Mouse (Mus musculus) forebrain, postnatal 0 days (tissue): ENCODE results near the gene Slc25a39. TPM values are rescaled to one million over a fixed set of nuclear protein-coding genes. Genes with fewer than 3 reads are reported as not detected.

ENCODE experiments used
- ATAC-seq: fragments of 200-750 bp; cut with Nextera tagmentation; 2 replicates; pipeline ENCODE4 v1.8.0; 2017; ENCODE audit warnings: mild to moderate bottlenecking, moderate library complexity
- DNase-seq: peaks from one replicate; pipeline ENCODE4 v3.0.0-alpha.2; 2015
- H3K27ac ChIP-seq: fragments of 300-500 bp; sonication (generic); 2 replicates; pipeline ENCODE4 v1.5.1; 2014; ENCODE audit warnings: low read depth, mild to moderate bottlenecking, antibody characterized with exemption, low read length, moderate library complexity, mixed read lengths
- H3K27me3 ChIP-seq: fragments of 300-500 bp; sonication (generic); 2 replicates; pipeline ENCODE4 v1.6.1; 2014; ENCODE audit warnings: mild to moderate bottlenecking, low read length, mixed read lengths; ENCODE audit not compliant: insufficient read depth
- H3K36me3 ChIP-seq: fragments of 300-500 bp; sonication (generic); 2 replicates; pipeline ENCODE4 v1.6.1; 2014; ENCODE audit warnings: mild to moderate bottlenecking, moderate library complexity; ENCODE audit not compliant: insufficient read depth
- H3K4me1 ChIP-seq: fragments of 300-500 bp; sonication (generic); 2 replicates; pipeline ENCODE4 v1.6.1; 2014; ENCODE audit warnings: antibody characterized with exemption; ENCODE audit not compliant: insufficient read depth
- H3K4me2 ChIP-seq: fragments of 300-500 bp; sonication (generic); 2 replicates; pipeline ENCODE4 v1.6.1; 2014; ENCODE audit warnings: low read depth, mild to moderate bottlenecking, moderate library complexity
- H3K4me3 ChIP-seq: fragments of 300-500 bp; sonication (generic); 2 replicates; pipeline ENCODE4 v1.5.1; 2014; ENCODE audit warnings: low read depth, low read length, mixed read lengths
- H3K9ac ChIP-seq: fragments of 300-500 bp; sonication (generic); 2 replicates; pipeline ENCODE4 v1.6.1; 2014; ENCODE audit warnings: mild to moderate bottlenecking
- H3K9me3 ChIP-seq: fragments of 300-500 bp; sonication (generic); 2 replicates; pipeline ENCODE4 v1.6.1; 2016; ENCODE audit warnings: low read length
- CTCF ChIP-seq: sonication (generic); IDR thresholded peaks from 2 replicates; pipeline ENCODE4 v1.5.1; 2016; ENCODE audit warnings: antibody characterized with exemption, control low read depth, low read depth
- WGBS: fragments of 180-500 bp; shearing (Covaris S2); extraction: QIAGEN DNeasy Blood & Tissue Kit; methylation state at CpG from one replicate; pipeline ENCODE4 v1.1.7; 2014; 5-methylcytosine and 5-hydroxymethylcytosine counted together
- microRNA-seq, 2 experiments: library from miRNA; unstranded; fragments of <30 nt; microRNA quantifications; one replicate each; pipeline ENCODE4; 2016
- polyA plus RNA-seq: library from polyadenylated mRNA; unstranded; fragments of >200 nt; fragmentation: Nextera tagmentation; extraction: Ambion mirVana; gene quantifications from 2 replicates; pipeline ENCODE4 v1.2.1, GENCODE M21; 2015
- total RNA-seq: library from RNA; depleted of rRNA; stranded (reverse); fragments of >200 nt; gene quantifications from 2 replicates; pipeline ENCODE4 v1.2.3, GENCODE M21; 2014; rRNA removed

The Slc25a39 gene
- total and polyA plus RNA-seq, 2 experiments from 2014 or later, result 114 to 129 TPM

DNA sequence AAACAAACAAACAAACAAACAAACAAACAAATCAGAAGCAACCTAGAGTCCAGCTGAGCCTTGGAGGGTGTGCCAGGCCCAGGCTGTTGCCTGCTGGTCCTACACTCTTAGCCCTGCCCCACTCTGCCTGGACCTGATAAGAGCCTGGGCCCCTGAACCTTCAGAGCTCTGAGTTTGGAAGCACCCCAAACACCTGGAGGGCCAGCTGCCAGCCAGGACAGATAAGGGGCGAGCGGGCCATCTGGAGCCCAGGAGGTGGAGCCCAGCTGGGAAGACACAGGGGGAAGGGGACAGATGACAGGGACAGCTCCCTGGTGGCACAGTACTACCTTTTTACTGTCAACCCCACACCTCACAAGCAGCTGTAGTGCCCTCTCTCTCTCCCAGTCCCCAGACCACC lies 44.1 kb downstream of the Slc25a39 start:
- no peak for TF ChIP-seq CTCF

DNA sequence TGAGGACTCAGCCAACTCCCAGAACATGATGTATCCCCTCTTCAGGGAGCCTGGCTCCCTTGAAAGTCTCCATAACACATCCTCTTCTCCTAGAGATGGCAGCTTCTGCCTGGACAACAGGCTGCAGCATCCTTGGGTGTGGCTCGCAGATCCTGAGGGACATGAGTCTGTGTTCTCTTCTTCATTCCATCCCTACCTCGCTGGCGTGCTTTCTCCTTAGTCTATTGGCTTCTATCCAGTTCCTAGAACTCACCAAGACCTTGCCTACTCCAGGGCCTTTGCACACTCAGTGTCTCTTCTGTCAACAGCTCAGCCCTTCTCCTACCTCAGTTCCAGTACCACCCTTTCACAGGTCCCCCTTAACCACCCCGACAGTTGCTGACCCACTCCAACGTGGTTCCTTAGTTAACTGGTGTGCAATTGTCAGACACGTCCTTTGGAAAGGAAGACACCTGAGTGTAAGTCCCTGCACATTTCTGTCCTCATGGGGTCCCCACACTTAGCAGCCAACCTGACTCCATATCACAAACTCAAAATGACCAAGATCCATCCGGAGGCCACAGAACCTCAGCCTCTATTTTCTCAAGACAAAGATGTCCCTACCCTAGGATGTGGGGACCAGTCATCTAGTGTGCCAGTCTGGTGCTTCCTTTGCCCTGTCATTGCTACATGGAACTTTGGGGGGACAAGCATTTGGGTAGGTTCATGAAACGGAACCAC lies 45.8 kb downstream of the Slc25a39 start:
- no peaks in the 10 kb centered on the region for H3K36me3 ChIP-seq
- no peak overlapping the region for H3K4me3 ChIP-seq
- H3K27ac ChIP-seq, result no peak overlapping the region
- no peaks in the 10 kb centered on the region for H3K27me3 ChIP-seq
- DNase-seq, result no peak
- no peak for ATAC-seq
- H3K9me3 ChIP-seq, result no peaks in the 10 kb centered on the region
- H3K4me1 ChIP-seq, result no peaks in the 10 kb centered on the region
- no peak overlapping the region for H3K9ac ChIP-seq
- 89% methylated on average over 8 of the region's 8 CpGs for WGBS
- no peak for TF ChIP-seq CTCF
- H3K4me2 ChIP-seq, result no peak overlapping the region

More for the DNA sequence above, 44.1 kb downstream of the Slc25a39 start:
- WGBS, result 66% methylated on average over 2 of the region's 2 CpGs
- H3K4me2 ChIP-seq, result no peak overlapping the region
- H3K36me3 ChIP-seq, result no peaks in the 10 kb centered on the region
- H3K9ac ChIP-seq, result no peak overlapping the region
- no peak for ATAC-seq
- no peak overlapping the region for H3K4me3 ChIP-seq
- DNase-seq, result no peak
- no peak overlapping the region for H3K27ac ChIP-seq
- no peaks in the 10 kb centered on the region for H3K9me3 ChIP-seq
- no peaks in the 10 kb centered on the region for H3K27me3 ChIP-seq
- no peaks in the 10 kb centered on the region for H3K4me1 ChIP-seq

DNA sequence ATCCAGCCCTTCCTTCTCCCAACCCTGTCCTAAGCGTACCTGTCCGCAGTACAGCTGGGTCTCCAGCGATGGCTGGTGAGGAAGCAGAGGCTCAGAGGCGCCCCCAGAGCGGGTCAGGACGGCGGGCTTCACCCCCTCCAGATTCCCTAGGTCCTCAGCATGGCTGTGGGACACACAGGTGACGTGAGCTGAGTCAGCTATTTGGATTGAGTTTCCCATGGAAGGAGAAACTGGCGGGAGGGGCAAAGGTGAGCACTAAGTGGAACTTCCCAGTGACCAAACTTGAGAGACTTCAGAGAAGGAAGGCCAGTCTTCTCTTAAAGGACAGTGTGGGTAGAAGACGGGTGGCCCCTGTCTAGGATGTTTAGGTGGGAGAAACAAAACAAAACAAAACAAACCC lies 49.4 kb downstream of the Slc25a39 start:
- no peaks in the 10 kb centered on the region for H3K9me3 ChIP-seq
- H3K4me1 ChIP-seq, result no peaks in the 10 kb centered on the region
- WGBS, result 74% methylated on average over 10 of the region's 10 CpGs
- no peak overlapping the region for H3K4me2 ChIP-seq
- H3K36me3 ChIP-seq, result no peaks in the 10 kb centered on the region
- no peak for TF ChIP-seq CTCF
- no peak overlapping the region for H3K9ac ChIP-seq
- DNase-seq (no peak), ATAC-seq (no peak)
- no peak overlapping the region for H3K4me3 ChIP-seq
- H3K27ac ChIP-seq, result no peak overlapping the region
- 0 out of 2 replicates have a peak, but pooled peaks cover 1% of the 10 kb centered on the region for H3K27me3 ChIP-seq

DNA sequence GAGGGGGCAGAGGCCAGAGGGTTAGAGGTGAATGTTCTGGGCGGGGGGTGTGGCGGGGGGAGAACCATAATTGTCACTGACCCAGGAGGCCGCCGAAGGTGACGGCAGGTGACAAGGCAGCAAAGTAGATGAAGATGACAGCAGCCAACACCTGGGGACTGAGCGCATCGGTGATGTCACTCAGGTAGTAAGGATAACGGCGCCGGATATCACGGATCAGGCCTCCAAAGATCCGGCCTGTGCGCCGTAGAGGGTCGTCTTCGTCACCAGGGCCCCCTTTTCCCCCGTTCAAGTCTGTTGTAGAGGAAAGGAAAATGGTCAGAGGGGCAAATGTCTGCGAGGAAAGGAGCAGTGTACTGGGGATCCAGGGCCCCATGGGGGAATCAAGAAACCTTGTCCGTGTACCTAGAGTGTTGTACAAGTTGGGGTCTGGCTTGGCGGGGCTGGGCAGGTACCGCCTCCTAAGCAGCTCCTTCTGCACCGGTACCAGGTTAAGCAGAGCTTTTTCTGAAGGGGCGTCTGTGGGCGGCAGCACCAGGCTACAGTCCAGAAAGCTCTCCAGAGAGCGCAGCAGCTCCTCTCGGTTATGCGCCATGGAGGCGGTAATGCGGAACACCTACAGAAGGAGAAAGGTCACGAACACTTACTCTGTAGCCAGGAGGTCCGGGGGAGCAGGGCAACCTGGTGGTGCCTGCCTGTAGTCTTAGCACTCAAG lies 51.0 kb downstream of the Slc25a39 start:
- Histone ChIP-seq H3K9ac (no peak overlapping the region), H3K9me3 (no peaks in the 10 kb centered on the region), H3K27me3 (0 out of 2 replicates have a peak, but pooled peaks cover 4% of the 10 kb centered on the region), H3K4me1 (no peaks in the 10 kb centered on the region), H3K4me2 (no peak overlapping the region), H3K4me3 (no peak overlapping the region), H3K36me3 (no peaks in the 10 kb centered on the region), H3K27ac (no peak overlapping the region)
- ATAC-seq (no peak), DNase-seq (no peak)
- WGBS, result 79% methylated on average over 31 of the region's 31 CpGs
- no peak for TF ChIP-seq CTCF

DNA sequence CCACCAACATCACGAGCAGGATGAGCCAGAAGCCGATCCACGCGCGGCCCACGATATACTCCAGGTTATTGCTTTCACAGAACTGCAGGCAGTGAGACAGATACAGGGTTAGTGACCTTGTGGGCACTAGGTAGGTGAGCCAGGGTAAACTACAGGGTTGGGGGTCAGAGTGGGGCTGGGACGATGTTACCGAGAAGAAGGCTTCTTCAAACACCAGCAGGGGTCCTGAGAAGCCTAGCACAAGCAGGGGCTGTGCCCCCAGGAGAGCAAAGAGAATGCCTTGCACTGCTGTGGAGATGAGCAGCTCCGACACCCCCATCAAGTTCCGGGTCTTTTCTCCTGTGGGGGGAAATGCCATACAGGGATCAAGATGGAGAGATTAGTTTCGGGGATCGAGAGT lies 51.6 kb downstream of the Slc25a39 start:
- Histone ChIP-seq H3K27me3 (0 out of 2 replicates have a peak, but pooled peaks cover 4% of the 10 kb centered on the region), H3K4me1 (no peaks in the 10 kb centered on the region), H3K9ac (no peak overlapping the region), H3K9me3 (no peaks in the 10 kb centered on the region), H3K4me2 (no peak overlapping the region), H3K27ac (no peak overlapping the region), H3K36me3 (no peaks in the 10 kb centered on the region), H3K4me3 (no peak overlapping the region)
- whole genome bisulfite sequencing, result 86% methylated on average over 12 of the region's 12 CpGs
- ATAC-seq (no peak), DNase-seq (no peak)
- TF ChIP-seq CTCF, result no peak

DNA sequence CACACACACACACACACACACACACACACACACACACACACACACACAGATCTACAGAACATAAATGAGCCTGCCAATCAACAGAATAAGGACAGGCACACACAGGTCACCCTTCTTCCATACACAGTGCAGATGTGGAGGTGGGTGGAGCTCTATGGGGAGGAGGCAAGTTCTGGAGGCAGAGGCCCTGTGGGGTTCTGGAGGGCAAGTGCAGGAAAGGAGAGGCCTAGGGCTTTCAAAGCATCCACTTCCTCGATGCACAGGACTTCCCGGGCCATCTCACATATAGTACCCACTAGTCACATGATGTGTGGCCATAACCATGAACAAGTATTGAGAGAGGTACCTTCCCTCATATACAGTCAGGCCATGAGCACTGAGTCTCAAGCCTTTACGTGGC lies 52.2 kb downstream of the Slc25a39 start:
- ATAC-seq (no peak), DNase-seq (no peak)
- Histone ChIP-seq H3K36me3 (no peaks in the 10 kb centered on the region), H3K4me3 (no peak overlapping the region), H3K4me2 (no peak overlapping the region), H3K27ac (no peak overlapping the region), H3K9ac (no peak overlapping the region), H3K4me1 (no peaks in the 10 kb centered on the region), H3K9me3 (no peaks in the 10 kb centered on the region), H3K27me3 (0 out of 2 replicates have a peak, but pooled peaks cover 4% of the 10 kb centered on the region)
- WGBS, result 83% methylated on average over 3 of the region's 3 CpGs
- no peak for TF ChIP-seq CTCF

DNA sequence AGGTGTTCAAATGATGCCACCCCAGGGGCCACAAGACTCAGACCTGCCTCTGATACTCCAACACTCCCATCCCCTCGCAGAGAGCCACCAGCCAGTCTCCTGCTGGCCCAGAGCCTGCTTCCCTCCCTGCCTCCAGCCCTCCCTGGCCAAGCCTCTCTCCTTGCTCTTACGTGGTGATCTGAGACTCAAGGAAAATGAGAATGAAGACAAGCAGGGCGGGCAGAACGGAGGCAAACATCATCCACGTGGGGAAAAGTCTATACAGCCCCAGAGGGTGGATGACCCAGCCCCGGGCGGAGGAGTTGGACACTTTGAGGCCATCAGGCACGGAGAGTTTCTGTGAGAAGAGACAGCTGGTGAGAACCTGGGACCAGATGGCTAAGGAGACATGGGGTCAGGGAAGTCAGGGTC lies 54.7 kb downstream of the Slc25a39 start:
- TF ChIP-seq CTCF, result no peak
- DNase-seq (no peak), ATAC-seq (no peak)
- Histone ChIP-seq H3K4me2 (no peak overlapping the region), H3K27me3 (0 out of 2 replicates have a peak, but pooled peaks cover 4% of the 10 kb centered on the region), H3K9me3 (no peaks in the 10 kb centered on the region), H3K9ac (no peak overlapping the region), H3K4me1 (no peaks in the 10 kb centered on the region), H3K4me3 (no peak overlapping the region), H3K27ac (no peak overlapping the region), H3K36me3 (no peaks in the 10 kb centered on the region)
- WGBS, result 47% methylated on average over 8 of the region's 8 CpGs

Small RNAs within 50 kb of the gene (microRNA-seq; reads per million reads assigned to microRNA genes)
- 0 to 0.12 reads per million in 2 experiments for gene Mir6930

Other genes with a start within 250 kb of the Slc25a39 start
- gene Lsm12, start 222.7 kb downstream of the Slc25a39 start, total RNA-seq, result 76.7 and 86.4 TPM in 2 replicates
- gene Lsm12, start 222.7 kb downstream of the Slc25a39 start, polyA plus RNA-seq, result 145 and 154 TPM in 2 replicates
- 27.3 and 32.1 TPM in 2 replicates for gene G6pc3, start 218.3 kb downstream of the Slc25a39 start, total RNA-seq
- gene G6pc3, start 218.3 kb downstream of the Slc25a39 start, polyA plus RNA-seq, result 27.4 and 32.0 TPM in 2 replicates
- 170 and 209 TPM in 2 replicates for gene Hdac5, start 177.8 kb downstream of the Slc25a39 start, total RNA-seq
- gene Hdac5, start 177.8 kb downstream of the Slc25a39 start, polyA plus RNA-seq, result 67.1 and 69.4 TPM in 2 replicates
- gene BC030867, start 159.1 kb downstream of the Slc25a39 start, total RNA-seq, result 0.62 and 1.0 TPM in 2 replicates
- 1.5 and 1.6 TPM in 2 replicates for gene BC030867, start 159.1 kb downstream of the Slc25a39 start, polyA plus RNA-seq
- 0.54 and 1.4 TPM in 2 replicates for gene Asb16, start 139.2 kb downstream of the Slc25a39 start, total RNA-seq
- gene Asb16, start 139.2 kb downstream of the Slc25a39 start, polyA plus RNA-seq, result 0.11 TPM in 1 of 2 replicates, not detected in the other
- 72.5 and 77.4 TPM in 2 replicates for gene Tmub2, start 123.0 kb downstream of the Slc25a39 start, total RNA-seq
- 63.0 and 67.0 TPM in 2 replicates for gene Tmub2, start 123.0 kb downstream of the Slc25a39 start, polyA plus RNA-seq
- 162 and 167 TPM in 2 replicates for gene Atxn7l3, start 111.3 kb downstream of the Slc25a39 start, total RNA-seq
- 24.3 and 26.2 TPM in 2 replicates for gene Atxn7l3, start 111.3 kb downstream of the Slc25a39 start, polyA plus RNA-seq
- gene Ubtf, start 88.2 kb downstream of the Slc25a39 start, total RNA-seq, result 94.3 and 109 TPM in 2 replicates
- 73.2 and 78.7 TPM in 2 replicates for gene Ubtf, start 88.2 kb downstream of the Slc25a39 start, polyA plus RNA-seq
- gene Slc4a1, start 41.7 kb downstream of the Slc25a39 start, total RNA-seq, result 0.24 and 1.2 TPM in 2 replicates
- gene Slc4a1, start 41.7 kb downstream of the Slc25a39 start, polyA plus RNA-seq, result 0.50 and 0.68 TPM in 2 replicates
- 306 and 418 TPM in 2 replicates for gene Rundc3a, start 14.5 kb downstream of the Slc25a39 start, total RNA-seq
- 118 and 121 TPM in 2 replicates for gene Rundc3a, start 14.5 kb downstream of the Slc25a39 start, polyA plus RNA-seq
- gene Grn, start 22.4 kb upstream of the Slc25a39 start, total RNA-seq, result 49.5 and 66.2 TPM in 2 replicates
- gene Grn, start 22.4 kb upstream of the Slc25a39 start, polyA plus RNA-seq, result 72.3 and 86.6 TPM in 2 replicates
- gene Fam171a2, start 39.7 kb upstream of the Slc25a39 start, total RNA-seq, result 351 and 361 TPM in 2 replicates
- 26.2 and 26.9 TPM in 2 replicates for gene Fam171a2, start 39.7 kb upstream of the Slc25a39 start, polyA plus RNA-seq
- 2.2 and 3.7 TPM in 2 replicates for gene Itga2b, start 62.2 kb upstream of the Slc25a39 start, total RNA-seq
- gene Itga2b, start 62.2 kb upstream of the Slc25a39 start, polyA plus RNA-seq, result 8.7 and 12.4 TPM in 2 replicates
- gene Gpatch8, start 148.4 kb upstream of the Slc25a39 start, total RNA-seq, result 29.5 and 31.1 TPM in 2 replicates
- 25.2 and 45.5 TPM in 2 replicates for gene Gpatch8, start 148.4 kb upstream of the Slc25a39 start, polyA plus RNA-seq
- gene Gm11627, start 171.5 kb upstream of the Slc25a39 start, total RNA-seq, result 2.6 and 5.5 TPM in 2 replicates
- 3.7 and 5.9 TPM in 2 replicates for gene Gm11627, start 171.5 kb upstream of the Slc25a39 start, polyA plus RNA-seq
- 12.0 and 15.2 TPM in 2 replicates for gene Fzd2, start 196.4 kb upstream of the Slc25a39 start, total RNA-seq
- 4.5 and 4.6 TPM in 2 replicates for gene Fzd2, start 196.4 kb upstream of the Slc25a39 start, polyA plus RNA-seq